Mouse (Mus musculus): ENCODE data around the gene Serinc5.
"Not testable (repeated sequence)": the region's sequence is repeated elsewhere in the genome, so short reads cannot be mapped to it uniquely, and the experiment has no call there.

The Serinc5 gene

DNA sequence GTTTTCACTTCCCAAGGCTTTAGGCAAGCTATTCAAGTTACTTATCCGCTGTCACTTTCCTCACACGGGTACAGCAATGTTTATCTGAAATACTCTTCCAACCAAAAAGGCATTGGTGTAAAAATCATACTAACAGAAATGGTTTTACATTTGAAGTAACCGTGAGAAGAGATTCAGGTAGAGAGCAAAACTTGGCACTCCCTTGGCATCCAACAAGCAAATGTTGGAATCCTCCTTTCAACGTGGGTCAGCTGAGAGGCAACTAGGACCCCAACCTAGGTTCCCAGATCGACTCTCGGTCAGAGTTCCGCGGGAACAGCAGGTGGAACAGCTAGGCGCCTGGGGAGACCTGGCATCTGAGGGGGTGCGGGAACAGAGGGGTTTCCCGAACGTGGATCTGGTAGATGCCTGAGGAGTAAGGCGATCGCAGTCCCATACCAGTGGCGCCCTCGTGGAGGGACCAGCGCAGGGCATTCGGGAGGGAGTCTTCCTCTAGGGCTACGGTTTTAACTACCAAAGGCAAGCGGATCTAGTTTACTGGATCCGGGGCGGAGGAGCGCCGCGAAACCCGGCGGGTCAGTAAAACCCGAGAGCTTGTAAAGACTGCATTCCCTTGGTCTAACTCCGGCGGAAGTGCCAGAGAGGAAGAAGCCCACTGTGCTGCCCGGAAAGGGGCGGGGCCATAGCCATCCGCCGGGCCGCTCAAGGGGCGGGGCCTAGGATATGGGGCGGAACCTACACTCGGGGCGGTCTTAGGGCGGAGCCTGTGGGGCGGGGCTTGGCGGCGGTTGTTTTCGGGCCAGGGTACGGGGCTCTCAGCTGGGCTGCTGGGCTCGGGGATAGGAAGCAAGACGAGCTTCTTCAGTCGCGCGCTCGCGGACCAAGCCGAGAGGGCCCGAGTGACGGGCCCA, at the start of gene Serinc5:
TSS of gene Serinc5 (plus strand) at position 781 of the 911 bp plus-strand sequence.
- in situ Hi-C loops (cut with MboI; ENCODE audit: low pct_unique_long_range_greater_than_20kb in 1 of 2, low sequenced_read_pairs in 2 of 2, unreplicated experiment in 1 of 2): no loop called here

DNA sequence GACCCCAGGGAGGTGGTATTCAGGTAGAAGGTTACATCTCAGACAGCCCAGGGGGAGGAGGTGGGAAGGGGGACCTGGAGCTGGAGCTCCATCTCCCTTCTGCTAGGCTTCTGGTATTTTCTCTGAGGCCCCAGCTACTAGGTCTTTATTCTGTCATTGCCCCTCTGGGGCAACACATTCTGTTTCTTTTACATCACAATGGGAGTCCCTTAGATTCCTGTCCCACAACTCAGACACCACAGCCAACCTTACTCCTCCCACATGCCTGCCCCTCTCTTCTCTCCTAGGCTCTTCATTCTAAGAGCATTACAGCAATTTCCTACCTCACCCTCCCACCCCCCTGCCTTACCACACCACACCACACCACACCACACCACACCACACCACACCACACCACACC, 34.8 kb upstream of the Serinc5 start, which contains the start of gene Spz1:
TSS of gene Spz1 (minus strand) at position 101 of the 400 bp plus-strand sequence.
- in situ Hi-C loops (cut with MboI; ENCODE audit: low pct_unique_long_range_greater_than_20kb in 1 of 2, low sequenced_read_pairs in 2 of 2, unreplicated experiment in 1 of 2): loop anchor here (5.0 to 10.0 kb wide), 2 partner anchors 166 to 169 kb away; no protein-coding TSS in a partner anchor

DNA sequence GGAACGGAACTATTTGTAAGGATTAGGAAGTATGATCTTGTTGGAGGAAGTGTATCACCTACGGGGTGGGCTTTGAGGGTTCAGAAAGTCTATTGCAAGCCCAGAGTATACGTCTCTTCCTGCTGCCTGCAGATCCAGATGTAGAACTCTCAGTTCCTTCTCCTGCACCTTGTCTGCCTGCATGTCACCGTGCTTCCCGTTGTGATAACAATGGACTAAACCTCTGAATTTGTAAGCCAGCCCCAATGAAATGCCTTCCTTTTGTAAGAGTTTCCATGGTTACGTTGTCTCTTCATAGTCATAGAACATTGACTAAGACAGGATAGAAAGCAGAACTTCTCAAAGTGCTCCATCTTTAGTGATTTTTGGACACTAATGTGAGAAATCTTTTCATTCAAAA, 34.2 kb upstream of the Serinc5 start:
- in situ Hi-C loops (cut with MboI; ENCODE audit: low pct_unique_long_range_greater_than_20kb in 1 of 2, low sequenced_read_pairs in 2 of 2, unreplicated experiment in 1 of 2): loop anchor here (5.0 to 10.0 kb wide), 2 partner anchors 166 to 168 kb away; no protein-coding TSS in a partner anchor

DNA sequence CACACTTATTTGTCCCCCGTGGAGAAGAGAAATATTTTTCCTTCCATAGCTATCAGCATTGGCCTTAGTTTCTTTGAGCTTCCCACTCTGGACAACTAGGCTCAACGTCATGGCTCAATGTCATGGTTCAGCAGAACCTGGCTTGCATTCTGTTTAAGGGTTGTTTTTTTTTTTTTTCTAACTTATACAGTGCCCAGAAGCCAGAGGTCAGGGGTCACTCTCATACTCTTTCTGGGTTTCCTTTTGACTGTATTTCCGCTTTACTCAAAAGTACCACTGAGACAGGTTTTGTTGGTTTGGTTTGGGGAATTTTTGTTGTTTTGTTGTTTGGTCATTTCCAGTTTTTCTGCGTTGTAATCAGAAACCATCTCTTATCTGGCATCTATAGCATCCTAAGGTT, 32.7 kb upstream of the Serinc5 start:
- in situ Hi-C loops (cut with MboI; ENCODE audit: low pct_unique_long_range_greater_than_20kb in 1 of 2, low sequenced_read_pairs in 2 of 2, unreplicated experiment in 1 of 2): loop anchor here (5.0 to 10.0 kb wide), 2 partner anchors 164 to 167 kb away; no protein-coding TSS in a partner anchor

DNA sequence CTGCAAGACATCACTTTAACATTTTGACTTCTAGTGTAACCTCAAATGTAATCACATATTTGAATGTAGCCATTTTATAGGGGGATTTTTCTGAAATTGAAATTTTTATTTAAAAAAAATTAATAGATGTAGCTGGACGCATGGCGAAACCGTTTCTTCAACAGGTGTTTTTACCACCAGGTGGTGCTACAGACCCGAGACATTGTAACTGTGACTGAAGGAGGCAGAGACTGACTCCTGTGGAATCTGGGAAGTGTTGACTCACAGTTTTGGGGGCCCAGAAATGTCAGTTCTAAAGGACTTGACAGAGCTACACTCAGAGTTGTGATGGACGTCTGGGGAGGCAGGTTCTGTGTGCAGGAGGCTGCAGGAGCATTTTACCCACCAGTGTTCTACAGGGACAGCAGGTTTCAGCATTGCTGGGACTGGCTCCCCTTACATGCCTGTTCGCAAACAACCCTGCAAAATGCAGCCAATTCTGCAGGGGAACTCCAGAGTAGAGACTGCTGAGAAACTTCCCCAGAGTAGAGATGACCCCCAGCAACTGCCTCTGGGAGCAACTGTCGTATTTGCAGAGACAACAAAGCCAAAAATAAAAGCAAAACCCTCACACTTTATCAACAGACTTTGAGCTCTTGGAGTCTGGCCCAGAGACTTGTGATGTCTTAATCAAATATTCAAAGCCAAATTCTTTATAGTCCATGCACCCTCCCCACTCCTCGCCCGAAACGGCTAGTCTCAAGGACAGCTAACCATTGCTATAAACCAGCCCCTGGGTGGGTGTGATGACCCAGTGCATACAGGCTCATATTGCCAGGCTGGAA, 30.5 kb upstream of the Serinc5 start:
- in situ Hi-C loops (cut with MboI; ENCODE audit: low pct_unique_long_range_greater_than_20kb in 1 of 2, low sequenced_read_pairs in 2 of 2, unreplicated experiment in 1 of 2): no loop called here

DNA sequence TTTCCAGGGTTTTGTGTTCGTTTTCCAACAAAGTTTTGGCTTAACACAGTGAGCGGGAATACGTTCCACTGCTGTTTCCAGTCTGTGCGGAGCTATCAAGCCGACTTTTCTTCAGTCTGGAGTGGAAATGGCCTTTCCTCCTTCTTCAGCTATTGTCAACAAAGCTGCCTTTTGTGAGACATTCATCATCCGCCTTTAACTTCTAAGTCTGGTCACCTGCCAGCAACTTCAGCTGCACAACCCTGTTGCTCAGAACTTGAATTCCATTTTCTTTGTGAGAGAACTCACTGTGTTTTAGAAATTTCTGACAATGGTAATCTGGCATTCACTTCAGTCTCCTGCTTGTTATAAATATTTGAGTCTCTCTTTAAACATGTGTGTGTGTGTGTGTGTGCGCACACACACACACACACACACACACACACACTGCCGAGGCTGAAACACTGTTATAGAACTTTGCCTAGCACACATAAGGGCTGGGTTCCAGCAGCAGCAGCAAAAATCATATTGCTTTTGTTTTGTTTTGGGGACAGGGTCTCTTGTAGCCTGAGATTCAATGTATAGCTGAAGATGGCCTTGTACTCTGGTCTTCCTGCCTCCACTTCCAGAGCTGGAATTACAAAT, 26.7 kb upstream of the Serinc5 start:
- in situ Hi-C loops (cut with MboI; ENCODE audit: low pct_unique_long_range_greater_than_20kb in 1 of 2, low sequenced_read_pairs in 2 of 2, unreplicated experiment in 1 of 2): no loop called here

DNA sequence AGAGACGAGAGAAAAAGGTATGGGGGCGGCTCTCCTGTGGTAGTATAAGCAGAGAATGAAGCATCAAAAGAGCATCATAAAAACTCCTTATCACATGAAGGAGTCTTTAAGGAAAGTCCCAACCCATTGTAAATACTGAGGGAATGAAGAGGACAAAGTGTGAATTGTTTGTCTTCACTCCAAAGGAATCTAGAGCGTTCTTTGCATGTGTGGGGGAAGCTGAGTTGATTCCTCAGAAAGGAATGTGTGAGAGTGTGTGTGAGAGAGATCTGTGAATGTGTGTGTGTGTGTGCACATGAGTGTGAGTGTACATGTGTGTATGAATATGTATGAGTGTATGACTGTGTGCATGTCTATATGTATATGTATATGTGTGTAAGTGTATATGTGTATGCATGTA, 22.2 kb upstream of the Serinc5 start:
- in situ Hi-C loops (cut with MboI; ENCODE audit: low pct_unique_long_range_greater_than_20kb in 1 of 2, low sequenced_read_pairs in 2 of 2, unreplicated experiment in 1 of 2): no loop called here

DNA sequence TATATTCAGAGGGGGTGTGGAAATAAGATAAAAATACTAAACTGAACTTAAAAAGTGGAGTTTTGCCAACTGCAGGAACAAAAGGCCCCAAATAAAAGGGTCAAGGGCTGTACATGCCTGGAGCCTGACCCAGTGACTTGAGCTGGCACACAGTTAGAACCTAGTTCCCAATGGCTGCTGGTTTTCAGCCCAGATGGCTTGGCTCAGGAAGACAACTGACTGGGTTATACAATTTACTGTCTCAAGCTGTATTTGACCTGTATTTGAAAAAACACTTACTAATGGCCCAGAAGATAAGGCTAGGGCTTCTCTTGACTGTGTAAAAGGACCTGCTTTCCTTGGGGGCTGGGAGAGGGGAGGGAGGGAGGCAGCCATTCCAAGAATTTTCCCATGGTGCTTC, 21.6 kb upstream of the Serinc5 start:
- in situ Hi-C loops (cut with MboI; ENCODE audit: low pct_unique_long_range_greater_than_20kb in 1 of 2, low sequenced_read_pairs in 2 of 2, unreplicated experiment in 1 of 2): no loop called here

DNA sequence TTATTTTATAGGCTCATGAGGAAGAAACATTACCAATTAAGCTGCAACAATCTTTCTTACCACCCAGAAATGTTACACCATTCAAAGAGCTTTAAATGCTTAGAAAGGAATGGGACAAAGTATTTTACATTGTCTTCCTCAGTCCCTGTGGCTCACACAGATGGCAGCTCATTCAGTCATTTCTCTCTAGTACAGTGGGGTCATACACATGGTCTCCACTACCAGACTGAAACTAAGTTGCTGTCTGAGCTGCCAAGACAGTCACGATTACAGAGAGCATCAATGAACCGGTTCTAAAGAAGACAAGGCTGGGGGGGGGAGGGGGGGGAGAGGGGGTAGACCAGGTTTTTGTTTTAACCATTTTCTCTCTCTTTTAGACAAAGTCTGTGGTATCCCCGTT, 19.7 kb upstream of the Serinc5 start:
- in situ Hi-C loops (cut with MboI; ENCODE audit: low pct_unique_long_range_greater_than_20kb in 1 of 2, low sequenced_read_pairs in 2 of 2, unreplicated experiment in 1 of 2): no loop called here

DNA sequence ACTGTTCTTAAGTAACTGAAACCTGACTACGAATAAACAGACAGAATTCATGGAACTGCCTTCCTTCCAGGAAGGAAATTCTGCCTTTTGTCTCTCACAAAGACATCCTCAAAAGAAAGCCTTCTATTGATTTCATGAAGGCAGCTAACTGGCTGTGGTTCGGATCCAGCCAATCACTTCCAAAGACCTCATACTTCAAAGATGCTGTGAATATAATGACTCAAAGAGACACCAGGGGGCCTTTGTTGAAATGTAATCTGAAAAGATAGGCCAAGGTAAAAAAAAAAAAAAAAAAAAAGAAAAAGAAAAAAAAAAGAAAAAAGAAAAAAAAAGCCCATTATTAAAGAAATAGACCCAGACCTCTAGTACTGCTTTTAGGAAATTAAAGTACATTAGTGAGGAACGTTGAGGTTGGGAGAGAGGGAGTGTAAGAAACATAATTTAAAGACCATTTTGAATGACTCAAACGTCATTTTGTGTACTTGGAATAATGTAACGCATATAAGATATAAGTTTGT, 18.6 kb upstream of the Serinc5 start:
- in situ Hi-C loops (cut with MboI; ENCODE audit: low pct_unique_long_range_greater_than_20kb in 1 of 2, low sequenced_read_pairs in 2 of 2, unreplicated experiment in 1 of 2): no loop called here

DNA sequence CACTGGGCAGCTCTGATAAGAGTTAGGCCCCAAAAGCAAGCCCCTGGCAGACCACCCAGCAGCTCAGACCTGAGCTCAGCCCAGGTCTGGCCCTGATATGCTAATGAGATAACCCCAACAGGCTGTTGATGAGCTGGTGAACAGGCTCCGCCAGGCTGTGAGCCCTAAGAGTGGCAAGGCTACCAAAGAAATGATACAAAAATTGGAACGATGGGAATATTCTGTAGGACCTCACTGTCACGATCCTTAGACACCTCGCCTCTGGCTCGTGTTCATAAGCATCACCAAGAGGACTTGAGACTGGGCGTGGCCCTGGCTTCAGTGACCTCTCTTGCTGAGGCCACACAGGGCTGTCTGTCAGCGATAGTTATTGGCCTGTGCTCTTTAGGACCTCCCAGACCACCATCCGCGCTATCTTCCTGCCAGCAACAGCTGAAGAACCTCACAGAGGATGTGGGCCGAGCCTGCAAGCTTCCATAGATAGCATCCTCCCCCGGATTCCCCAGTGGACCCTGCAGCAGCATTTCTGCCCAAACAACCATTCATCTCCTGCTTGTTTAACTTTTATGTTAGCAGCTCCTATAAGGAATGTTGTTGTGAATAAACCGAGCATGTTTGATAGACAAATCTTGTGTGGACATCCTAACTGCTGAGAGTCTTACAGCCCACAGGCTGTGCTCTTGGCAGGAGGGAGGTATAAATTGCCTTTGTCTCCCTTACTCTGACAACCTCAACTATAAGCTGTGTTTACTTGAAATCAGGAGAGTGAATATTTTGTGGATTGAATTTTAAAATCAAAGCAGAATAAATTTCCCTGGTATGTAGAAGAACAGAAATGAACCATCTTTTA, 17.9 kb upstream of the Serinc5 start:
- in situ Hi-C loops (cut with MboI; ENCODE audit: low pct_unique_long_range_greater_than_20kb in 1 of 2, low sequenced_read_pairs in 2 of 2, unreplicated experiment in 1 of 2): no loop called here

DNA sequence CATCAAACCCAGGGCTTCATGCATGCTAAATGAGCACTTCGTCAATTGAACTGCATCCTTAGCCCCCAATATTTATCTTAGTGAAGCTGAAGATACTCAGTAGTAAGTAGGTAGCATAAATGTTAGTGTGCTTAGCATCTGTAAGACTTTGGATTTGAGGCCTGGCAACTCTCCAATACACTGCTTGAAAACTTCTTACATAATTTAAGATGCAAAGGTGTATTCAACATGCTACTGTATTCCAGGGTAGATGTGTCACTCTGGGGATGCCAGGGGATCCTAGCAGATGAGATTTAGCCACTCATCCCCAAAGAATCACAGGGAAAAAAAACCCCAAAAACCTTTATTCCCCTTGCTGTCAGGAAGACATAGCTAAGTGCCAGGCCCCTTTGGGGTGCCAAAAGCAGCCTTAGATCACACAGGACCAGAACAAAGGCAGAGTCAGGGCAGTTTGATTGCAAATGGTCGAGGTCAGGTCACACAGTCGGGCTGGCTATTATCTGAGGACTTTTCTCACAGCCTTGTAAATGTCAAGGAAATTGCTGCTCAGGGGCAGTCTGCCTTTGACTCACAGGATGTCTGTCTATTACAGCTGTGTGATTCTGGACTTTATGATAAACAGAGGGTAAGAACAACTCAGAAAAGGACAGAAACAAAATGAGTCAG, 17.0 kb upstream of the Serinc5 start:
- in situ Hi-C loops (cut with MboI; ENCODE audit: low pct_unique_long_range_greater_than_20kb in 1 of 2, low sequenced_read_pairs in 2 of 2, unreplicated experiment in 1 of 2): no loop called here

DNA sequence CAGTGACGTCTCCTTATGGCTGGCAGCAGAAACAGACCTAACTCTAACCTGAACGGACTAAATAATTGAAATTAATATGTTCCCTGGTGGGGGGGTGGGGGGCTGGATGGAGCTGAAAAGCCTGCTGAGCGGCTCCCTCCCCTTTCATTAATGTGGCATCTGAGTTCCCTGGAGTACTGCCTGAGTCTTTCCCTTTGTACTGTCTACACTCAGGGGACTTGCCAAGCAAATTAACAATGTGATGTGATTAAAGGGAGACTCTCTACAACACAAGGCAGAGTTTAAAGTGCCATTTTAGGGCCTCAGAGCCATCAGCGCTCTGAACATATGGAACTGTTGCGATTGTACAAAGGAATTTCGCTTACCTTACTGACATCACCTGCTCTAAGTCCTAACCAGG, 16.4 kb upstream of the Serinc5 start:
- in situ Hi-C loops (cut with MboI; ENCODE audit: low pct_unique_long_range_greater_than_20kb in 1 of 2, low sequenced_read_pairs in 2 of 2, unreplicated experiment in 1 of 2): no loop called here

DNA sequence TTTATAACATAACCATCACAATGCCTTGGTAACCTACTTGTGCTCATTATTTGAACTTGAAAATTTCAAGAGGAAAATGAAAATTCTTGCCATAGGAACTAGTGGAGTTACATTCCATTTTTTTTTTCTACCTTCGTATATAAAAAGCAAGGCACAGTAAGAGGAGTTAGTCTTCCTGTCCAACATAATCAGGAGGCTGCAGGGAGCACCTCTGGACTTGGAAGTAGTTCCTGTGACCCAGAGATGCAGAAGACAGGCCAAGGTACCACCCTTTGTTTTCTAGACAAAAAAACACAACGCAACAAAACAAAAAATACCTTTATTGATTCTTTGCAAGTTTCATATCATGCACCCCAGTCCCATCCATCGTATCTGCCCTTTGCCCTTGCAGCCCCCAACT, 16.0 kb upstream of the Serinc5 start:
- in situ Hi-C loops (cut with MboI; ENCODE audit: low pct_unique_long_range_greater_than_20kb in 1 of 2, low sequenced_read_pairs in 2 of 2, unreplicated experiment in 1 of 2): no loop called here

DNA sequence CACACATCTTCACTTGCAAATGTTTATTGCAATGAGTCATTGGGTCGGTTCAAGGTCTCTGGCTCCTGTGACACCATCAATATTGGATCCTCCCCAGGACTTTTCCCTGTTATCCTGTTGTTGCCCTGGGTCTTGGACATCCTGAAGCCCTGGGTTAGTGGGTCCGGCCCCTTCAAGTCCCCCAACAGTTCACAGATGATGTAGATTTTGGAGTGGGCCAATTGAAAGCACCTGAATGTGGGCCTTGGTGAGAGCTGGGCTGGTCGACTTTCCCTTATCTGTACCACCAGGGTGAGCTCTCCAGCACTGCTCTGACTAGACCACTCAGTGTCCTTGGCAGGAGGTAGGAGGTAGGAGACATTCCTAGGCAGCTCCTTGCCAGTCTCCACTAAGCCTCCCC, 15.5 kb upstream of the Serinc5 start:
- in situ Hi-C loops (cut with MboI; ENCODE audit: low pct_unique_long_range_greater_than_20kb in 1 of 2, low sequenced_read_pairs in 2 of 2, unreplicated experiment in 1 of 2): no loop called here

DNA sequence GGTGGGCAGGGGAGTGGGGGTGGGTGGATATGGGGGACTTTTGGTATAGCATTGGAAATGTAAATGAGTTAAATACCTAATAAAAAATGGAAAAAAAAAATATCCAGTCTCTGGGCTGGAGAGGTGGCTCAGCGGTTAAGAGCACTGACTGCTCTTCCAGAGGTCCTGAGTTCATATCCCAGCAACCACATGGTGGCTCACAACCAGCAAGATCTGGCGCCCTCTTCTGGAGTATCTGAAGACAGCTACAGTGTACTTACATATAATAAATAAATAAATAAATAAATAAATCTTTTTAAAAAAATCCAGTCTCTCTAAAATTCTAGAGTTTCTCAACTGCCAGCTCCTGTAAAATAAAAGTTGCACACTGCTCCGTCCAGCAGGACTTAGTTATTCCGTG, 5.6 kb upstream of the Serinc5 start:
- in situ Hi-C loops (cut with MboI; ENCODE audit: low pct_unique_long_range_greater_than_20kb in 1 of 2, low sequenced_read_pairs in 2 of 2, unreplicated experiment in 1 of 2): not testable (repeated sequence)
